Mouse (Mus musculus) hindbrain, embryonic 16.5 days (tissue): ENCODE data around the gene March9. TPM values are rescaled to one million over a fixed set of nuclear protein-coding genes. Genes with fewer than 3 reads are reported as not detected.

Source experiments
- ATAC-seq: fragments of 200-750 bp; cut with Nextera tagmentation; 2 replicates; pipeline ENCODE4 v1.8.0; 2017; ENCODE audit warnings: moderate TSS enrichment, moderate library complexity
- H3K27ac ChIP-seq: fragments of 300-500 bp; sonication (generic); 2 replicates; pipeline ENCODE4 v1.5.1; 2014; ENCODE audit warnings: low read depth, mild to moderate bottlenecking, control low read depth, low read length, moderate library complexity
- H3K27me3 ChIP-seq: fragments of 300-500 bp; sonication (generic); replicated peaks from 2 replicates; pipeline ENCODE4 v1.6.1; 2014; ENCODE audit warnings: low read length; ENCODE audit not compliant: control insufficient read depth, insufficient read depth
- H3K36me3 ChIP-seq: fragments of 300-500 bp; sonication (generic); 2 replicates; pipeline ENCODE4 v1.6.1; 2014; ENCODE audit warnings: mild to moderate bottlenecking, low read length, moderate library complexity, mixed read lengths; ENCODE audit not compliant: control insufficient read depth, insufficient read depth
- H3K4me1 ChIP-seq: fragments of 300-500 bp; sonication (generic); 2 replicates; pipeline ENCODE4 v1.6.1; 2014; ENCODE audit warnings: low read depth, low read length; ENCODE audit not compliant: control insufficient read depth, insufficient read depth
- H3K4me2 ChIP-seq: fragments of 300-500 bp; sonication (generic); 2 replicates; pipeline ENCODE4 v1.6.1; 2014; ENCODE audit warnings: mild to moderate bottlenecking, low read length, control low read depth, moderate library complexity
- H3K4me3 ChIP-seq: fragments of 300-500 bp; sonication (generic); 2 replicates; pipeline ENCODE4 v1.5.1; 2014; ENCODE audit warnings: mild to moderate bottlenecking, low read length, control low read depth, moderate library complexity
- H3K9ac ChIP-seq: fragments of 300-500 bp; sonication (generic); 2 replicates; pipeline ENCODE4 v1.6.1; 2014; ENCODE audit warnings: low read depth, mild to moderate bottlenecking, control low read depth, low read length, moderate library complexity
- H3K9me3 ChIP-seq: fragments of 300-500 bp; sonication (generic); 2 replicates; pipeline ENCODE4 v1.6.1; 2014; ENCODE audit warnings: mild to moderate bottlenecking, low read length, moderate library complexity; ENCODE audit not compliant: control insufficient read depth
- WGBS: fragments of 180-500 bp; shearing (Covaris S2); extraction: QIAGEN DNeasy Blood & Tissue Kit; methylation state at CpG from one replicate; pipeline ENCODE4 v1.1.7; 2014; 5-methylcytosine and 5-hydroxymethylcytosine counted together
- polyA plus RNA-seq: library from polyadenylated mRNA; unstranded; fragments of >200 nt; fragmentation: Nextera tagmentation; extraction: Ambion mirVana; gene quantifications from 2 replicates; pipeline ENCODE4 v1.2.1, GENCODE M21; 2015

The March9 gene
- polyA plus RNA-seq, result 5.2 and 6.0 TPM in 2 replicates

- WGBS, result 2% methylated on average over 40 of the region's 72 CpGs
Measured at GRCm38 (mm10) chr10:127059968-127060916, at the start of gene March9. Gene March9 (minus strand): TSS chr10:127060184.

GRCm38 (mm10) chr10:127108262-127108583, 48.2 kb upstream of the March9 start:
- Histone ChIP-seq H3K4me3 (no peak overlapping the region), H3K36me3 (peaks cover 7% of the 10 kb centered on the region), H3K27me3 (no peaks in the 10 kb centered on the region), H3K27ac (no peak overlapping the region), H3K9ac (no peak overlapping the region), H3K4me2 (no peak overlapping the region), H3K9me3 (no peaks in the 10 kb centered on the region), H3K4me1 (no peaks in the 10 kb centered on the region)
- WGBS, result 82% methylated on average over 3 of the region's 3 CpGs
- ATAC-seq, result no peak

More at GRCm38 (mm10) chr10:127059968-127060916, at the start of gene March9:
- Histone ChIP-seq H3K9ac (peak within 1 kb of the TSS; percentile 97), H3K4me1 (peaks cover 26% of the 10 kb centered on the region), H3K4me2 (peak within 1 kb of the TSS; percentile 86), H3K27me3 (no peaks in the 10 kb centered on the region), H3K4me3 (peak within 1 kb of the TSS; percentile 81), H3K9me3 (no peaks in the 10 kb centered on the region), H3K36me3 (peaks cover 27% of the 10 kb centered on the region), H3K27ac (peak within 1 kb of the TSS; percentile 94)
- ATAC-seq, result peak; percentile 28

- no peak for ATAC-seq
- Histone ChIP-seq H3K4me3 (no peak overlapping the region), H3K27ac (no peak overlapping the region), H3K36me3 (peaks cover 2% of the 10 kb centered on the region), H3K4me1 (no peaks in the 10 kb centered on the region), H3K9ac (no peak overlapping the region), H3K4me2 (no peak overlapping the region), H3K27me3 (no peaks in the 10 kb centered on the region), H3K9me3 (no peaks in the 10 kb centered on the region)
- 92% methylated on average over 15 of the region's 16 CpGs for WGBS
Measured at GRCm38 (mm10) chr10:127107563-127108261, 47.7 kb upstream of the March9 start.

GRCm38 (mm10) chr10:127103631-127104030, 43.6 kb upstream of the March9 start:
- H3K27me3 ChIP-seq, result no peaks in the 10 kb centered on the region
- peaks cover 10% of the 10 kb centered on the region for H3K36me3 ChIP-seq
- no peaks in the 10 kb centered on the region for H3K9me3 ChIP-seq
- no peak overlapping the region for H3K4me3 ChIP-seq
- no peak overlapping the region for H3K27ac ChIP-seq
- H3K4me1 ChIP-seq, result no peaks in the 10 kb centered on the region
- WGBS, result 79% methylated on average over 7 of the region's 7 CpGs
- no peak overlapping the region for H3K9ac ChIP-seq
- ATAC-seq, result no peak
- no peak overlapping the region for H3K4me2 ChIP-seq

GRCm38 (mm10) chr10:127101151-127101550, 41.2 kb upstream of the March9 start:
- no peaks in the 10 kb centered on the region for H3K27me3 ChIP-seq
- H3K4me1 ChIP-seq, result no peaks in the 10 kb centered on the region
- no peak overlapping the region for H3K9ac ChIP-seq
- no peak overlapping the region for H3K27ac ChIP-seq
- WGBS, result 87% methylated on average over 6 of the region's 6 CpGs
- H3K36me3 ChIP-seq, result peaks cover 29% of the 10 kb centered on the region
- no peaks in the 10 kb centered on the region for H3K9me3 ChIP-seq
- no peak overlapping the region for H3K4me2 ChIP-seq
- no peak for ATAC-seq
- H3K4me3 ChIP-seq, result no peak overlapping the region

GRCm38 (mm10) chr10:127100414-127100813, 40.4 kb upstream of the March9 start:
- Histone ChIP-seq H3K27me3 (no peaks in the 10 kb centered on the region), H3K27ac (no peak overlapping the region), H3K4me1 (no peaks in the 10 kb centered on the region), H3K9ac (no peak overlapping the region), H3K4me3 (no peak overlapping the region), H3K36me3 (peaks cover 36% of the 10 kb centered on the region), H3K9me3 (no peaks in the 10 kb centered on the region), H3K4me2 (no peak overlapping the region)
- ATAC-seq, result no peak
- 90% methylated on average over 8 of the region's 8 CpGs for WGBS

GRCm38 (mm10) chr10:127099868-127100267, 39.9 kb upstream of the March9 start:
- WGBS, result 94% methylated on average over 15 of the region's 15 CpGs
- Histone ChIP-seq H3K4me3 (no peak overlapping the region), H3K4me1 (peaks cover 5% of the 10 kb centered on the region; the same call in 1 of the 2 replicates), H3K27me3 (no peaks in the 10 kb centered on the region), H3K27ac (no peak overlapping the region), H3K9me3 (no peaks in the 10 kb centered on the region), H3K4me2 (no peak overlapping the region), H3K9ac (no peak overlapping the region), H3K36me3 (peaks cover 36% of the 10 kb centered on the region)
- ATAC-seq, result no peak

- Histone ChIP-seq H3K27me3 (no peaks in the 10 kb centered on the region), H3K27ac (no peak overlapping the region), H3K36me3 (peaks cover 36% of the 10 kb centered on the region), H3K9ac (no peak overlapping the region), H3K4me3 (no peak overlapping the region), H3K9me3 (no peaks in the 10 kb centered on the region), H3K4me1 (peaks cover 11% of the 10 kb centered on the region; the same call in 1 of the 2 replicates), H3K4me2 (no peak overlapping the region)
- 81% methylated on average over 10 of the region's 10 CpGs for WGBS
- no peak for ATAC-seq
Measured at GRCm38 (mm10) chr10:127099191-127099590, 39.2 kb upstream of the March9 start.

- Histone ChIP-seq H3K4me1 (peaks cover 12% of the 10 kb centered on the region; the same call in 1 of the 2 replicates), H3K4me2 (no peak overlapping the region), H3K27me3 (no peaks in the 10 kb centered on the region), H3K9ac (no peak overlapping the region), H3K9me3 (no peaks in the 10 kb centered on the region), H3K4me3 (no peak overlapping the region), H3K36me3 (peaks cover 36% of the 10 kb centered on the region), H3K27ac (no peak overlapping the region)
- WGBS, result 80% methylated on average over 20 of the region's 20 CpGs
- no peak for ATAC-seq
Measured at GRCm38 (mm10) chr10:127098514-127098913, 38.5 kb upstream of the March9 start.
